Mouse (Mus musculus): Measurements from ENCODE around the gene Copg1.
A peak's percentile ranks its signal among the peaks of the same experiment; 100 is the strongest.

The Copg1 gene

DNA sequence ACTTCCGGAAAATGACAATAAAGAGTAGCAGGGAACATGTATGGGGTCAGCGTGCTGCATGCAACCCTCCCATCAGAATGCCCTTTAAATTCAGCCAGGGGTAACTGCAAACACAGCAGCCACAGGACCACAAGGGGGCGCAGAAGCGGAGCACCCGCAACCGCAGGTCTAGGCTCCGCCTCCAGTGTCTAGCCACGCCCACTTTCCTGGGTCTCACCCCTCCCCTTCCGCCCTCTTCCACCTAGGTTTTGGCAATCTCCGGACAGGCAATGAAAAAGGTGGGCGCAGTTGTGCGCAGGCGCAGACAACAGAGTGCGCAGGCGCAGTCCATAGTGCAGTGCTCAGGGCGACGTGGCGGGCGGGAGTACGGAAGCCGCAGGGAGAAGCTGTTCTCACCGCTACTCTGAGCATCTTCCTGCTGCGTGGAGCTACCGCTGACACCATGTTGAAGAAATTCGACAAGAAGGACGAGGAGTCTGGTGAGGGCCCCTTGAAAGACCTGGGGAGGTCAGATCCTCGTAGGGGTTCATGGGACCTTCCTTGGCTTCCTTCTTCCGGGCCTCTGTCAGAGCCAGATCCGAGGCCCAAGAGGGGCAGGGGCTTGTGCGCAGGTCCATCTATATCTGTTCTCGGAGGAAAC is at the start of gene Copg1:
TSS of gene Copg1 (plus strand) at position 221 of the 640 bp plus-strand sequence.
- DNase-seq: peak; percentile 100

DNA sequence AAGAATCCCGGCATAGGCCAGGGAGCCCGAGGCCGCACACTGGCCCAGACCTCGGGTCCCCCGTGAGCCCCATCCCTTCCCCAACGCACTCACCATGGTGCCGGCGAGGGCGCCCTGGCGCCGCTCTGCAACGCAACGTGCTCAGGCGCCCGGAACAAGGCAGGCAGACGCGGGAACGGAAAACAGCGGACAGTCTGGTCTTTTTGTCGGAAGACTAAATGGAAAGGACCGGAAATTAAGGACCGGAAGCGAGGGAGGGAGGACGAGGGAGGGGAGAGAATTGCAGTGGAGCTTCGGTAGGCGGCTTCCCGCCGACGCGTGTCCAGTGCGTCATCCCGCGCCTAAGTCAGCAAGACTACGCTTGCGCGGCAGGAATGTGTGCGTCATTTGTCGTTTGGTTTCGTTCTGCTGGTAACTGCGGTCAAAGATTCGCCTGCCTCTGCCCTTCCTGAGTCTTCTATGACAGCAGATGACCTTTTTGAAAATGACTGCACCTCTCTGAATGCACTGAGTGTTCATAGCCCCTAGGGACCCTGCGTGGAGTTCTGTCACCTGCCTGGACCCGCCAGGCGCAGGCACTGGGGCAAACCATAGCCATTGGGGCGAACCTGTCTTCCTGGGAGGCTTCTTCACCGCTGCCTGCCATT is 48.9 kb upstream of the Copg1 start, which contains the start of gene Isy1:
TSS of gene Isy1 (minus strand) at position 248 of the 647 bp plus-strand sequence.
- peak; percentile 94 for DNase-seq

DNA sequence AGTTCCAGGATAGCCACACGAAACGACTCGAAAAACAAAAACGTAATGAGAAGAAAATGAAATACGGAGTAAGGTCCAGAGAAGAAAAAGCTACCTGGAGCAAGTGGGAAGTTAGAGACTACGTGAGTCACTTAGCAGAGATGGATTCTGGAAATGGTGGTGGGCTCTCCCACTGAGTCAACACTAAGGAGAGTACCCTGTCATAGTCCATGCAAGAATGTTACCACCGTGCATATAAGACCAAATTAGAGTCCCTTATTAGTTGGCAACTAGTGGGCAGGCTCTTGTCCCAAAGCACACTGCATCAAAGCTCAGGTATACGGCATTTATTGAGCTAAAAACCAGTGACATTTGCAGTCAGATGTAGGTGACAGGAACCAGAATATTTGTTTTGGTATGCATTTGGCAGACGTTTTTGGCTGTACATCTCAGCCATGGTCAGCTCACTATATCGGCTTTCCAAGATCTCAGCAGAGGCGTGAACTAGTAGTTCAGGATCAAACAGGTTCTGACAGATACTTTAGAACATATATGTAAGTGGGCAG is 47.7 kb upstream of the Copg1 start:
- DNase-seq: no peak

DNA sequence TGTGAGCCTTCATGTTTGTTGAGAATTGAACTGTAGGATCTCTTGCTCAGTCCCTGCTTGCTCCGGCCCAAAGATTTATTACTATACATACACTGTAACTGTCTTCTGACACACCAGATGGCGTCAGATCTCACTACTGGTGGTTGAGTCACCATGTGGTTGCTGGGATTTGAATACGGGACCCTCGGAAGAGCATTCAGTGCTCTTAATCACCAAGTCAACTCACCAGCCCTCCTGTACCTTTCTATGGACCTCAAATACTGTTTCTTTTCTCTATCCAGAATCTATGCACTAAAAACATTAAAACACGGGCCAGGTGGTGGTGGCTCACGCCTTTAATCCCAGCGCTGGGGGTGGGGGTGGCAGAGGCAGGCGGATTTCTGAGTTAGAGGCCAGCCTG is 46.0 kb upstream of the Copg1 start:
- no peak for DNase-seq

DNA sequence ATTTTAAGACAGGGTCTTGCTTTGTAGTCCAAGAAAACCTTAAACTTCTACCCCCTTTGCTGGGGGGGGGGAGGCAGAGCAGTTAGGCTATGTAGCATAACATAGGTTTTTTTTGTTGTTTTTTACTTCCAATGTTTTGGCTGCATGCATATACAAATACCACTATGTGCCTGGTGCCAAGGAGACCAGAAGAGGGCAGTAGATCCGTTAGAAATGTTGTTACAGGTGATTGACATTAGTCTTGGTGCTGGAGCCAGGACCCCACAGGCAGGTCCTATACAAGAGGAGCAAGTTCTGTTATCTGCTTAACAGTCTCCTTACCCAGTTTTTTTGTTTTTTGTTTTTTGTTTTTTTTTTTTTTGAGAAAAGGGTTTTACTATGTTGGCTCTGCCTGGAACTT is 45.4 kb upstream of the Copg1 start:
- DNase-seq: no peak

DNA sequence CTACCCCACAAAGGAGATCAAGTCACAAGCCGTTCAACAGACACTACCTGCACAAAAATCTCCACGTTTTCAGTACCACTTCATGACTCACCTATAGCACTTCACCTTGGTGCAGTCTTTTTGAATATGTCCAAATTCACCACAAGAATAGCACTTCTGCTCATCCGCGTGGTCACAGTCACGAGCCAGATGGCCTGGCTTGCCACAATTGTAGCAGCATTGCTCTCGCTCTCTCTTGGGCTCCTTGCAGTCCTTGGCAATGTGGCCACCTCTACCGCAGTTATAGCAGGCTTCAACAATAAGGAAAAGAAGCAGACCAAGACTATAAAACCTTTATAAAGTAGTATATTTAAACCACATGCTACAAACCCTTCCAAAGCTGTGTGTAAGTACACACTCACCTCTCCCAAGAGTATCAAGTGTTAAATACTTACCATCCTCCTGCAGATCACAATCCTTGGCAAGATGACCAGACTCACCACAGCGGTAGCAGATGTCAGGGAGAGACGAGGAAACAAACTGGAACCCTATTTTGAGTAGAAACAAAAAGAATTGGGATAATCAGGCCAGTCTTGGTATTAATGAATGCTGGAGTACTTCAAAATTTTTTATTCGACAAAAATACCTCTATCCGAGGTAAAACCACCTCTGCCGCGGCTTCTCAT is 42.5 kb upstream of the Copg1 start:
- no peak for DNase-seq

DNA sequence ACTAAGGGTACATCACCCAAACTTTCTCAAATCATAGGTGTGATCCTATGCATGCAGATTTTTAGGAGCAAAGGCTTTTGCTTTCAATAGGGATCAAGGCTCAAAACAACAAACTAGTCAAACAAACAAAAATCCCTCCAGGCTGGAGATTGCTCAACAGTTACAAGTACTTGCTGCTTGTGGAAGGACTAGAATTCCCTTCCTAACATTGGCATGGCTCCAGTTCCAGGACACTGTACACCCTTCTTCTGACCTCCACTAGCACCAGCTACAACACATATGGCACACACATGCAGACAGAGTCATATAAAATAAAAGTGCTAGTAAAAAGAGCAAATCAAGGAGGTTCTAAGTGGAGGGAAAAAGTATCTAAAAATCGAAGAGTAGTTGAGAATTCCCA is 40.8 kb upstream of the Copg1 start:
- no peak for DNase-seq

DNA sequence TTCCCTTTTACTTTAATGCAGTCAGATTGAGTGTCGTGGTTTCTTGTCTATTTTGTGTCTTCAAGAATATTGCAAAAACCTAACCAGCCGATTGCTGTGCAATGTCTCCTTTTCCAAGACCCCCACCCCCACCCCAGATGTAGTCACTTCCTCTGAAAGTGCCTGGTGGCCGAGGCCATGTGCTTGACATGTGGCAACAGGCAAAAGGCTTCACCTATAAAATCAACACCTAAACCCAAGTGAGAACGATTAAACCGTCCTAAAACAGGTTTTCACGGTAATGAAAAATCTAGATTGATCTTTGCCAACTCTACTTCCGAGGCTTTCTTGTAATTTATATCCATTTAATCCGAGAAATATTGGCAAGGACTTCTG is 37.8 kb upstream of the Copg1 start:
- DNase-seq: no peak

DNA sequence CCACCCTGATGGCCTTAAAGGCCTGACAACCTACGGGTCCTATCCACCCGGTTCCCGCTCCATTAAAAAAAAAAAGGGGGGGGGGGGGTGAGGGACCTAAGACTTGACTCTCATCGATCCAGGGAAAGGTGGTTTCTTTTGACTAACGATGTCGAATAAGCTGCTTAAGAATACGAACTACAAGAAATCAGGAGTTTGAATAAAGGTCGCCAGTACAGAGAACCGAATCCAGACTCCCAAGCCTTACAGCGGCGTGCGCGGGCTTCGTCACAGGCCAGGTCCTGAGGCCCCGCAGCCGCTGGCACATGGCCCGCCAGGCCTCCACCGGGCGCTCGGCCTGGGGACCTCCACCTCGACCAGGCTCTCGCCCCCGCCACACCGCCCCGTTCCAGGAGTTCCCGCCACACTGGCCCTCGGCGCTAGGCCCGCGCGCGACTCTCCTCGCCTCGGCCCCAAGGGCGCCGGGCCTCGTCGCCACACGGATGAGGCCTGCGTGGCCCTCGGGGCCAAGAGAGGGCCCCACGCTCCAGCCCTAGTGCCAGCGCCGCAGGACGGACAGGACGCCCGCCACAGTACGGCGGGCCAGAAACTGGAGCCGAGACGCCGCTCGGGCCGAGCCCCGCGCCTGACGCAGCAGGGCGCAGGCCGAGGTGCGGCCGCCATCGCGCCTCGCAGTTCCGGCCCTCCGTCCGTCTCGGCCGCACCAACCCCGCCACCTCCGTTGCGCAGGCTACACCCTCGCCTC is 37.3 kb upstream of the Copg1 start:
- DNase-seq: peak; percentile 73

DNA sequence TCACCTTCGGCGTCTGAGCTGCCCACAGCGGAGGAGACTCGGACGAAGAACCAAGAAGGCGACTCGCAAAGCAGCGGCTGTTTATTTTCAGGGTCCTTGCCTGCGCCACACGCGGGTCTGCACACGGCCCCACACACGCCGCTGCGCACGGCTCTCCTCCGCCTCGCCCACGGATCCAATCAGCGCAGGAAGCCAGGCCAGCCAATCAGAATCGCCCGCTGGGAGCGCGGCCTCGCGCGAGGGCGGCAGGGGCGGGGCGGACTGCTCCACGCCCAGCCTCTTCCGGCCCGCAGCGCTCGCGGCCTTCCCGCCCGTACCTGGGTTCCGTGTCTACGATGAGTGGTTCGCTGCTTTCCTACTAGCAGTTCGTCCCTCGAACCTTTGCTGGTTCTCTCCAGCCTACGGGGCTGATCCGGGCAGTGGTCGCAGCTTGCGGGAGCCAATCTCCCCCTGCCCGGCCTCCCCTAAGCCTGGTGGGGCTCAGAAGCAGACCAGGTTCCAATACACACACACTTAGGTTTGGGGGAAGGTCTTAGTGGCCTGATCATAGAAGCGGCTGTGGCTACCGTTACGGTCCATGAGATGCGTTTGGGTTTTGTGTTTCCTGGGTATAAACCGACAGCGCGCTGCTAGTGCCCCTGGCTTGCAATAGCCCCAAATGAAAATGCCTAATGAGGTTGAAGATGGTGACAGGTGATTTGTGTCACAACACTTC is 36.6 kb upstream of the Copg1 start, which contains the start of gene Cnbp:
TSS of gene Cnbp (minus strand) at position 207 of the 715 bp plus-strand sequence.
- DNase-seq: peak; percentile 95

DNA sequence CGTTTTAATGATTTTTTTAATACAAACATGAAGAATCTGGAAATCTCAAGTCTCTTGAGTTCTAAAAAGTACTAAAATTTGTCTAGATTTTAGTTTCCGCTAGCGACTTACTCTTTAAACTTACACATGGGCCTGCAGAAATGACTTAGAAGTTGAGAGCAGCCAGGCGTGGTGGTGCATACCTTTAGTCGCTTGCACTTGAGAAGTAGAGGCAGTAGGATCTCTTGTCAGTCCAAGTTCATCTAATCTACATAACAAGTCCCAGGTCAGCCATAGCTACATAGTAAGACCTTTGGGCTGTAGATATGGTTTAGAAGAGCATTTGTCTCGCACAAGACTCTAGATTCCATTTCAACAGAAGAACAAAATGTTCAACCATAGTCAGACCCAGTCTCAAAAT is 35.7 kb upstream of the Copg1 start:
- no peak for DNase-seq

DNA sequence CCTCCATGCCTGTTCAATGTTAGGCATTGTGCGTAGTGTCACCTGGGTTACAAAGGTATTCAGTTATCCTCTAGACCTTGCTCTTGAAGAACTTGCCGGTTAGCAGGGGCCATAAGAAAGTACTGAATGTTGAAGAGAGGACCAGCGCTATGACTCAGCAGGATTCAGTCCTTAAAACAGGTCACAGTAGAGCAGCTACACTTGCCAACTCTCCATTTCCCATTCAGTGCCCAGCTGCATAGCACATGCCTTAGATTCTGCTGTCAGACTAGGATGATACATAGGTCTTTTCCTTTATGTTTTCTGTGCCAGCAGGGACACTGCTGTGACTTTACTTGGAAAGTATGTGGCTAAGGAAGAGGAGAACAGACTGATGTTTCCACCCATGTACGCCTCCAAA is 34.2 kb upstream of the Copg1 start:
- DNase-seq: no peak

DNA sequence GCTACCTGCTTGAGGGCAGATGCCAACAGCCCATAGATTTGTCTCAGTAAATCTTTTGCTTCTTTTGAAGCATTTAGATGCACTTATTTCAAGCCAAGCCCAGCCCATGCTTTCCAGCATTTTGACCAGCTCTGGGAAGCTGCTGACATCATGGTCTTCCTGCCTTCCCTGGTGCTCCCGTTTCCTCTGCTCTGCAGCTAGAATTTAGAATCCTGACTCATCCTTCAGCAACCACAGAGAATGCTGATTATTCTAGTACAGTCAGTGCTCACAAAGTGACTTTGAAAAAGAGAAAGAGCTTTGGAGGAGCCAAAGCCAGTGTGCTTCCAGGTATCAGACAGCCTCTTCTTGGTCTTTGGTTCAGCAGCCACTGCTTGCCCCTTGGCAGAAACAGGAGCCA is 30.5 kb upstream of the Copg1 start:
- DNase-seq: no peak

DNA sequence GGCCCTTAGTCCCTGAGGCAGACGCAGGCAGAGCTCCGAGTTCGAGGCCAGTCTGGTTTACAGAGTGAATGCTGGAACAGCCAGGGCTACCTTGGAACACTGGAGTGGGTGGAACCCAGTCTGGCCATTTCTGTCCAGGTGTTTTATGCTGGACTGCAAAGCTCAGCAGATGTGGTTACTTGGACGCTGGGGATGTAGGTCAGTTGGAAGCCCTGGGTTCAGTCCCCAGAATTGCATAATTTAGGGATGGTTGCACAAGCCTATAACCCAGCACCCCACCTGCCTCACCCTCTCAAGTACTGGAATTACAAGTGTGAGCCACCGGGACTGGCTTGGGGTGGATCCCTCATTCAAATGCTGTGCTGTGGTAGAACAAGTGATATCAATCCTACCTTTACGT is 21.4 kb upstream of the Copg1 start:
- no peak for DNase-seq

DNA sequence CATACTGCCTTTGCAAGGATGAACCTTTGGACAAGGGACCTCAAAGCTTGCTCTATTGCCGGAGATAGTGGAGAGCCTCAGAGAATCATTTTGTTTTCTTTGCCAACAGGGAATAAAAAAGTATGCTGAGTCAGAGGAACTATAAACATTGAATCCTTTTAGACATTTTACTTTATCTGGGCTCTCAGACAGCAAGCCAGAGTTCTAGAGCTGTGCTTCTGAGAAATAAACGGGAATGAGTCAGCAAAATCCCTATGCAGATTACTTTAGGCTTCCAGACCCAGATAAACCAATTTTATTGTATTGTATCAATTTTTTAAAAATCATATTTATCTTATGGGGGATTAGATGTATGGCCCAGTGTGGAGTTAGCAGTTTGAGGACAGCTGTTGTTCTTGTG is 20.4 kb upstream of the Copg1 start:
- no peak for DNase-seq

DNA sequence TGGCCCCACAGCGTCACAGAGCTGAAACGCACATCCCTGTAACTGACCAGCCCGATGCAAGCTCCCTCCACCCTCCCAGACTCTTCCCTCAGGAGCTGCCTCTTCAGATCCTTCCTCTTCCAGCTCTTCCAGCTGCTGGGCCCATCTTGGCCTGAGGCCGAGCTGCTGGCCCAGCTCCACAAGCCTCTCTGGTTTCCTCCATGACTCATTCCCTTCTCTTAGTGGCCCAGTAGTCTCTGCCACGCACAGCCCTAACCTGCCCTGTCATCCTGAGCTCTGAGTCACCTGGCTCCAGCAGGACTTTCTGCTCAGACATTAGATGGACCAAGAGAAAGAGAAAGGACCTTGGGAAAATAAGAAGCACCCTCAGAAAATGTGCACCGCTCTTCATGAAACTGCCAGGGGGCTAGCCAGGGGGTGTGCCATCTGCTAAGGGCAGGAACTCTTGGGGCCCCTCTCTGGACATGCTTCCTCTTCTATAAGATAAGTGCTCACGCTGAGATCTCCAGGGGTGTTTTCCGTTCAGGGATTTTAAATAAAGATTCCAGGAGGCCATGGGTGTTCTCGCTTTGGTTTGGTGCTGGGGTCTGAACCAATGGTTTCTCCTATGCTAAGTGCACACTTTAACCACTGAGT is 18.6 kb upstream of the Copg1 start:
- peak; percentile 51 for DNase-seq

DNA sequence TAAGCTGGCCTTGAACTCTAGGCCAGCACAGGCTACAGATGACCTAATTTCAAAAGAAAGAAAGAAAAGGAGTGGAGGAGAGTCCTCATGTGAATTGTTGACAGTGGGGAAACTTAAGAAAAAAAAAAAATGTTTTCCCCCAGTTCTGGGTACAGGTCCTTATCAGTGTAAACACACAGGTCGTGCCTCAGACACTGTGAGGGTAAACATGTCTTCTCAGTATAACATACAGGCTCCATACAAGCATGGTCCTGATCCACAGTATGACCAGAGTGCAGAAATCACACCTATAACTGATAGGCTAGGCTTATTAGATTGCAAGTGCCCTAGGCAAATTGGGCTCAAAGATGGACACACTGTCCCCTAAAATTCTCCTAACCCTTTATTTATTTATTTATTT is 17.2 kb upstream of the Copg1 start:
- no peak for DNase-seq

DNA sequence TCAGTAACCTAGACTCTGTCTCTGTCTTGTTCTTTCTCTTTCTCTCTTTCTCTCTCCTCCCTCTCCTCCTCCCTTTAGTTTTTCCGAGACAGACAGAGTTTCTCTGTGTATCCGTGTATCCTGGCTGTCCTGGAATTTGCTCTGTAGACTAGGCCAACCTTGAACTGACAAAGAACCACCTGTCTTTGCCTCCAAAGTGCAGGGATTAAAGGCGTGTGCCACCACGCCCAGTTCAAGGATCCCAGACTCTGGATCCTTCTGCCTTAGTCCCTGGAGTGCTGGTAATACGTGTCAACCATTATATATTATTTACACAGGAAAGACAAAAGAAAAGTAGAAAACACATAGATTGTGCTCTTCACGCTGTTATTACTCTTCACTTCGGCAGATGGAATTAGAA is 16.4 kb upstream of the Copg1 start:
- no peak for DNase-seq

DNA sequence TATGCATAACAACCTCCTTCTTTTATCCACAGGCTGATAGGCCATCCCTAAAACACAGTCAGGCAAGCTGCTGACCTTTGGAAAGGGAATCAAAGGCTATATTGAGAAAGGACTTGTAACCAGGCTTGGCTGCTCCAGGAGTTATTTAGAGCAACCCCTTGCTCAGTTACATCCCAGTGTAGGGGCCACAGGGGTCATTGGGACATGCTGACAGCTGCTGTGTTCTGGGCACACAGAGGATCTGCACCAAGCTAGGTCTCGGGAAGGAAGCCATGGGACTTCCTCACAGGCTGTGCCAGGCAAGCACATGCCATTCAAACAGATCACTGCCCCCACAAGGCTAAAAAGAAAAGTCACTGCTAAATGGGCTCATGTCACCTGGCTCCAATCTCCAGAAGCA is 14.5 kb upstream of the Copg1 start:
- no peak for DNase-seq

DNA sequence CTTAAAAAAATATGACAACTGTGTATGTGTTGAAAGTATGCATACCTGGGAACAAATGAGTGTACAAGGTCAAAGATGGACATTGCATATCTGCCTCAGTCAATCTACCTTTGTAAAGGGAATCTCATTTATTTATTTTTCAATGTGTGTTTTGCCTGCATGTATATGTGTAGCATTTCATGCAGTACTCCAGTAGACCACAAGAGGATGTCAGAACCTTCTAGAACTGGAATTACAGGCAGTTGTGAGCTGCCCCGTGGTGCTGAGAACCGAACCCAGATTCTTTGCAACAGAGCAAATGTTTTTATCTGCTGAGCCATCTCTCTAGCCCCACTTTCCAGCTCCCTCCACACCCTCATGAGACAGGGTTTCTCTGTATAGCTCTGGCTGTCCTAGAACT is 13.7 kb upstream of the Copg1 start:
- no peak for DNase-seq

DNA sequence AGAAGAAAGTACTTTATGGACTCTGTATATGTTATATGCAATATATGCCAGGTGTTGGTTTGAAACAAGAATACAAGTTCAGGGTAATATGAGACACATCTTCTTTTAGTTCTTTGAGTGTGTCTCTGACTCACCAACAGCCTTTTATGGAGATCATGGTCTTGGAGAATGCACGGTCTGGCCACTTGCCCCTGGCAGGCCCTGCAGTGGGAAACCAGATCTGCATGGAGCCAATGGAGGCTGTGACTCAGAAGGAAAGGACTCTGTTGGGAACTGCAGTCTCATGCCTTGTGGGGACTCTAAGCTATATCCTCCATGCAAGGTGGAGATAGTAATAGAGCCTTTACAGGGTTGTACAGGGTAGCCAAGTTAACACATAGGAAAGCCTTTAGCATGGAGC is 12.5 kb upstream of the Copg1 start:
- DNase-seq: no peak

DNA sequence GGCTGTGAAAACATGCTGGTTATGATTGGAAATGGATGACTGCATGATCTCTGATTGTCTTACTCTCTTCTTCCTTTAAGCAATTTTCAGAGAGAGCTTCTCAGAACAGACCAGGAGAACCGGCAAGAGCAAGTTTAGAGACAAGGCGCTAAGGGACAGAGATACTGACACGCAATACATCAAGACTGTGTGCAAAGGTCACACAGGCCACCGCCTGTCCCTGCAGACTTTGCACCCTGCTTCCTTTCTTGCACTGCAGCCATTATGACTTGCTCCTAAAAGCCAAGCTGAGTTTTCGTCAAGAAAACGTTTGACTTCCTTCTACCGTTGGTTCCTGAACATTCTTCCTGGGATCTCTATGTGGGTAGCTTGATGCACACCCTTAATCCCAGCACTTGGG is 12.1 kb upstream of the Copg1 start:
- DNase-seq: peak; percentile 21
